Mouse (Mus musculus) 3T3-L1 (cell line): ENCODE data around the gene Tdrd1.
"Not testable (repeated sequence)": the region's sequence is repeated elsewhere in the genome, so short reads cannot be mapped to it uniquely, and the experiment has no call there.

ENCODE experiments used
- DNase-seq: peaks from one replicate; pipeline ENCODE4 v3.0.0-alpha.2; 2015; ENCODE audit warnings: low read depth, low spot score

Tdrd1 gene

DNA sequence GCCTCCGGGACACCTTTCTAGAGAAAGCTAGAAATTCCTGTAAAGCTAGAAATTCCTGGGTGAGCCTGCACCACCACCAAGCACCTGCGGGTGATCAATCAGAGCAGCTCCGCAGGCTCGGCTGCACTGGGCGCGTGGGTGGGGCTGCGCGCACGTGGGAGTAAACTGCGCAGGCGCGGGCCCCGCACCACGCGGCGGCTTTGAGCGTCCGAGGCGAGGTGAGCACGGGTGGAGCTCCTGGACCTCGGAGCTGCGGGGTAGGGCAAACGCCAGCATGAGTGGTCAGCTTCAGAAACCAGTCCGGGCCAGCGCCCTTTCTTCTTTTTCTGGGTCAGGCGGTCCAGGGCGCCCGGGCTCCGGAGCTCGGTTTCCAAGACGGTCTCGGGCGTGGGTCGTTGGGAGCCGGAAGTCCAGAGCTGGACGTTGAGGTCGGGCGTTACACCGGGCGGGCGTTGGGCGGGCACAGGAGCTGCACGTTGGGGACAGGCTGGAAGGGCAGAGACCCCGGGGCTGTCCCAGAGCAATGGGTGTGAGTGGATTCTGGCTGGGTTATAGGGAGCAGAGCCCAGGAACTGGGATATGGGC lies at the start of gene Tdrd1:
Gene Tdrd1 (plus strand): TSS at position 163 of the 585 bp plus-strand sequence.
- no peak for DNase-seq

DNA sequence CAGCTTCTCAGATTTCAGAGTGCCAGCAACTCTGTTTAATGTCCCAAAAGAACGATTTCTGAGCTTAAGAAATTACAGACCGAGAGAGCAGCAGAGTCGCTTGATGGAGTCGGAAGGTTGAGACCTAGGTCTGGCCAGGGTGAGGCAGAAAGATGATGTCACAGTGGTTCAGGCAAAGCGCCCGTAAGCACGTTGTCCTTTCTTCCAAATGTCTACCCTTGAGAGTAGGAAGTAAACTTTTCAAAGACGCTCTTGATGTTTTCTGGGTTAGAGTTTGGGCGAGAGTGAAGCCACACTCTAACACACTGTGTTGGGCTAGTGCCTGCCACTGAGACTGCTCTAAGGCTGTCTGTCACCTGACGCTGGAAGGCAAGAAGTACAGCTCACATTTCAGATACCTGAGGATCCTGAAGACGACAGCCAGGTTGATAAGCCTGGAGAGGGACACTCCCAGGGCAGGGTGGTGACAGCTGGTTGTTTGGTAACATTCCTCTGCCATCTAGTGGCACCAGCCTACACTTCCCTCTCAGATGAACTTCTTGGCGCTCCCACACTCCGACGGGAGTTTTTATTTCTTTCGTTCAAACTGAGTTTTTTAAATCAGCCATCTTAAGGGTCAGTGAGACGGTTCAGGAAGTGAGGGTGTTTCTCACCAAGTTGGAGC lies 49.2 kb upstream of the Tdrd1 start:
- peak; percentile 73 for DNase-seq

DNA sequence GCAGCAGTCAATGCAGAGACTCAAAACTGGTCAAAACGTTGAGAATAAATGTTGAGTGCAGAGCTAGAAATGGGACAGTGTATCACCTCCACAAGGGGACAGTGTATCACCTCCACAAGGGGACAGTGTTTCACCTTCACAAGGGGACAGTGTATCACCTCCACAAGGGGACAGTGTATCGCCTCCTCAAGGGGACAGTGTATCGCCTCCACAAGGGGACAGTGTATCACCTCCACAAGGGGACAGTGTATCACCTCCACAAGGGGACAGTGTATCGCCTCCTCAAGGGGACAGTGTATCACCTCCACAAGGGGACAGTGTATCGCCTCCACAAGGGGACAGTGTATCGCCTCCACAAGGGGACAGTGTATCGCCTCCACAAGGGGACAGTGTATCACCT lies 47.5 kb upstream of the Tdrd1 start:
- DNase-seq: not testable (repeated sequence)

DNA sequence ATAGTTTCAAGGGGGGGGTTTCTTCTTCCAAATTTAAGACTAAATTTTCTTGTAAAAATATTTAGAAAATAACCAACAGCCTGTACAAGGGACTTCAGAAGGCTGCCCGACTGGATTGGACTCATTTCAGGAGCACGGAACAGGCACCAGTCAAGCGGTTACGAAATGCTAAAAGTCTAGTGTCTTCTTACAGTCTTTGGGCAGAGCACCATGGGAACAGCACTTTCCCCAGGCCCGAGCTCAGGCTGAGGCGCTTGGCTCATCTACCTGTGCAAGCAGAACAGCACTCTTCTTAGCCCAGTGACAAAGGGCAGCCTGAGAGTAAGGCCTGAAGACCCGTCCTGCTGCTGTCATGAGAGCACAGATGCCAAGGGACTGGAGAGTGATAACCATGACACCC lies 38.1 kb upstream of the Tdrd1 start:
- no peak for DNase-seq

DNA sequence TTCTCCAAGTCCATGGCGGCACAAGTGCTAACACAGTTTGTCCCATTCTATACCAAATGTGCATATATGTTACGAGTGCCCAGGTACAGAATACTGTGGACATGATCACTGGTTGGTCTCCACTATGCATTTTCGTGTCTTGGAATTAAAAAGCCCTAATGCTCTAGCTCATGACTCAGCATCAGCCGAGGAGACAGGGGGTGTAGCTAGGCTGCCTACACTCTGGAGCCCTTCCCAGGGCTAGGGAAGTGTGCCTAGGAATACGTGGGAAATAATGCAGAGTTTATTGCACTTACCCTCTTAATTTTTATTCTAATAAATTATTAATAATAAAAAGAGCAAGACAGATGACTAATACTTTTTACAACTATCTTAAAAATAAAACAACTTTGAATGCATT lies 37.1 kb upstream of the Tdrd1 start:
- no peak for DNase-seq

DNA sequence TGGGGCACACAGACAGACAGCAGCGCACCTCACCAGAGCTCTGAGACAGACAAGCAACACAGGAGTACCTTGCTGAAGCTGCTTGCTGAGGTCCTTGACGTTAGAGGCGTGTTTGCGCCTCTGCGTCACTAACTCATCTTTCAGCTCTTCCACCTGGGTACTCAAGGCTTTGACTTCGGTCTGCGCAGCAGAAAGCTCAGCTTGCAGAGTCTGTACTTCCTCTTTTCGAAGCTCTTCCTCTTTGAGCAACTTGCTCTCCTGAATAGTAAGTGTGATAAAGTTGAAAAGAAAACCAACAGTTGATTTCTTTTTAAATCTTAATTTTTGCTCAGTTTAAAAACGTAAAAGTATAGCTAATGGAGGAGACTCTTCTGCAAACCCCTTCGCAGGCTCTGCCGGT lies 28.6 kb upstream of the Tdrd1 start:
- DNase-seq: no peak

DNA sequence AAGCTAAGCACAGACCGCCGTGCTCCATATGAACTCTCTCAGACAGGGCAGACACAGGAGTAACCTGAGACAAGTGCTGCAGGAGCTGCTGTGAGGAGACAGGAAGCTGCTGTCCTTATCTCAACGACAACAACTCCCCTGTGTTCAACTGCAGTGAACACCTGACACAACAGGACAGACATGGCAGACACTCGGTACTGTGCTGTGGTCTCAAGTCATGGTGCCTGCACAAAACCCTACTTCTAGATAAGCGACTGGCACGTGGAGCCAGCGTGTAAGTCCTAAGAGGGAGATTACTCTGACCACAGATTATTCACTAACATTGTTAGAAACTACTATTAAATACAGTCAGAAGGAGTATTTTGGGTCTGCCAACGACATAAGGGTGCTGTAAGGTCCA lies 25.8 kb upstream of the Tdrd1 start:
- DNase-seq: no peak

DNA sequence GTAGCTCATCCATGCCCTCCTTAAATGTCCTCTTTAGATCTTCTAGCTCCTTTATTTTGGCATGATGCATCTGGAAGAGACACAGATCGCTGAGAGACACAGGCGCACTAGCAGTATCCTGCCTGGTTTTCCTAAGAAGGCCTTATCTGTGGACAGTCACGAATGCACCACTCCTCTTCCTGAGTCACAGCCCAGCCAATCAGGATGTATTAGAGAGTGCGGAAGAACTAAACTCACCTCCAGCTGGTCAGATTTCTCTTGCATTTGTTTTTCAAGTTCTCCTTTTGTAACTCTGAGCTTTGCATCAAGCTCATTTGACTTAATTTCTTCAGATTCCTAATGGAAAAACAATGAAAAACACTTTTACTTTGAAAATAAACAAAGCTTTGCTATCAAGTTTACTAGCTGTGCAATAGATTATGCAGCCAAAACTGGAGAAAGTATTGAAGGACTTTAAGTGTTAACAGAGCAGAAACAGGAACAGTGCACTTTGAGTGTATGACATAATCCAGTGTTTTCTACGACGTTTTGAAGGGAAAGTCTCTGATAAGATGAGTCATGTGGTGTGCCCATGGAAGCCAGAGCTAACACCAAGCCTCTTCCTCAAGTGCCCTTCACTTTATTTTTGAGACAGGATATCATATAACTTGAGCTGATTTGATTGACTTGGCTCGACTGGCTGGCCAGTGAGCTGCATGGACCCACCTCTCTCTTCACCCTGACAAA lies 24.9 kb upstream of the Tdrd1 start:
- no peak for DNase-seq

DNA sequence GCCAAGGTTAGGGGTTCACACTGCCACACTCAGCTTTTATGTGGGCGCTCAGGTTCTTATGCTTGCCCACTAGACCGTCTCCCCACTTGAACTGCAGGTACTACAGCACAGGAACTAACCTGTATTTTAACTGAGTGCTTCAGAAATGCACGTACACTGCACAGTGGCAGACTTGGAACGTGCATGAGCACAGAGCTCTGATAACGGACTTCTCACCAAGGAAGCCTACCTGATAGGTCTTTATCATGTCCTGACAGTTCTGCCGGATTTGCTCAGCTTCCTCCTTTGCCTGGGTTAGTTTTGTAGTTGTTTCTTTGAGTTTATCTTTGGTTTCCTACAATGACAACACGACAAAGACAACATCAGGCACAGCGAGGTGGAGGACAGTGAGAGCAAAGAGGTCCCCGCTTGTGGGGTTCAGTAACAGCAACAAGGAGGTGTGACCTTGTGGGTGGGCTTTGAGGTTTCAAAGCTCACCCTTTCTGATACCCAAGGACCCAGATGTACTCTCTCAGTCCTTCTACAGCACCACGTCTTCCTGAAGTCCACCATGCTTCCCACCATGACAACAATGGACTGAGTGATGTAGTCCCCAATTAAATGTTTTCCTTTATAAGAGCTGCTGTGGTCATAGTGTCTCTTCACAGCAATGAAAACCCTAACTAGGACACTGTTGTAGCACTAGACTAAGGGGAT lies 24.2 kb upstream of the Tdrd1 start:
- no peak for DNase-seq

DNA sequence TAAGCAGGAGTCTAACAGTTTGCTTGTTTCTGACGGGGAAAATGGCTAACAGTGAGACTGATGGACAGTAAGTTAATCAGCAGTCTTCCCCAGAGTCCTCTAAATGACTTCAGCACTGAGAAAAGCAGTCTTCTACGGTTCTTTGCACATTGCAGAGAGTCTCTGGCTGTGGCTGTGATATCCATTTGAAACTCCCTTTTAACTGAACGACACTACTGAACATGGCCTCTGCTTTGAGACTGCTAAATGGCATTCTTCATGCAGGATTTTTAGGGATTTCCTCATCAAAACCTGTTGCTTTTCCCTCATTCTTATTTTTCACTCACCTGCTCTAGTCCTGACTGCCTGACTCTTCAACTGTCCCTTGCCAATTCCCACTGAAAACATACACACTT lies 23.7 kb upstream of the Tdrd1 start:
- no peak for DNase-seq

DNA sequence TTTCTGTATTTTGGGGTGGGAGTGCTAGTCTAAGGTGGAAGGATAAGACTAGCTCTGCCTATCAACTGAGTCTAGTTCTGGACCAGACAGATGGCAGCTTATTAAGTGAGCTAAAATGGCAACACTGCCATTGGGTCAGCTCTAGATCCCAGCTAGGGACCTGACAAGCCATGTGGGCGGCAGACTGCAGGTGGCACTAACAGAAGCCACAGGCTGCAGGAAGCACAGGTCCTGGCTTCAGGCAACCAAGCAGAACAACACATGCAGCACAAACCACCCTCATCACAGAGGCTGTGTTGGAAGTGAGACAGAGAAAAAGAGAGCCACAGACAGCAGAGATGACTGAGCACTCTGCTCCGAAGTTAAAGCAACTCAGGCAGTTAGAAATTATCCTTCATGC lies 20.6 kb upstream of the Tdrd1 start:
- DNase-seq: no peak

DNA sequence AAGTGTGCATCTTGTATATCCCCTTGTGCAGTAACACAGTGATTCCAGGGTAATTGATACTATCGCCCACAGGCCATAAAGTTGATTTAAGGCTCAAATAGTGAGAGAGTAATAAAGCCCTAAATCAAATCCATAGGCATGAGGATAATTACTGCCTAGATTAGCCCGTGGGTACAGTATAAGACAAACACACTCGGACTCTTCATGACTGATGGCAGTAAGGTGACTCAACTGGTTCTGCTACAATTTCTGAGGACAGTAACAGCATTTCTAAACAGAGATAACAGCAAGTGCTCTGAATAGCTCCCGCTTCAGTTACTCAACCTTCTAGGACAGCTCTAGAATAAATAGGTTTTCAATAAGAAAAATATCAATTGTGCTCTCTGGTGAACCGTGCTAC lies 18.9 kb upstream of the Tdrd1 start:
- no peak for DNase-seq

DNA sequence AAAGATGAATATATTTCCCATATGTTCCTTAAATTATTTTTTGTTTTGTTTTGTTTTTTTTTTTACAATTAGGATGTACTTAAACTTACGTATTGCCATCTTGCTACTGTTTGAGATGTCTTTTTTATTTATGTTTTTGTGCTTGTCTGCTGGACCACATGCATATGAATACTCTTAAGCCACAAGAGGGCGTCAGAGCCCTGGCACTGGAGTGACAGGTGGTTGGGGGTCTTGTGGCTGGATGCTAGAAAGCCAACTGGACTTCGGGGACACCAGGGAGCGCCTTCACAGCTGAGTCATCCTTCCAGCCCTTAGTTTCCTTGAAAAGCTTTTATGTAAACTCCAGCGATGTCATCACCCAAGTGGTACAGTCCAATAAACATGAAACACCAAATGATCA lies 17.2 kb upstream of the Tdrd1 start:
- DNase-seq: peak; percentile 39

DNA sequence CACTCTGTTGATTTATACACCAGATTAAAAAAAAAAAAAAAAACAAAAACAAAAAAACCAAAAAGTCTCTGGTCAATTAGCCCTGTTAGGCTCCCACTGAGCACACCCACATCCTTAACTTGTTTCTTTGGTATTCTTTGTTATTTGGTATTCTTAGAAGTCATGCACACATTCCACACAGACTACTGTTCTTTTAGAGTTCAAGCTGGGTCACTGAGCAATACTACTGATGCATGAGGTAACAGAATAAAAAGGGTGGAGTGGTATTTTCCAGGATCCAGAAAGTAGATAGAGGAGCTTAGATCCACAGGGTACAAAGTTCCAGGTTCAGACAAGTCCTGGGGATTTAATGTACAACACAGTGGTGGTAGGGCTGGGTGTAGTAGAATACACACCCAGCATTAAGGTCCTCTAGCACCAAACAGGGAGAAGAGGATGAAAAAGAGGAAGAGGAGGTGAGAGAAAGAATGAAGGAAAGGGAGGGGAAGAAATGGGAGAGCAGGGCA lies 15.3 kb upstream of the Tdrd1 start:
- peak; percentile 63 for DNase-seq

DNA sequence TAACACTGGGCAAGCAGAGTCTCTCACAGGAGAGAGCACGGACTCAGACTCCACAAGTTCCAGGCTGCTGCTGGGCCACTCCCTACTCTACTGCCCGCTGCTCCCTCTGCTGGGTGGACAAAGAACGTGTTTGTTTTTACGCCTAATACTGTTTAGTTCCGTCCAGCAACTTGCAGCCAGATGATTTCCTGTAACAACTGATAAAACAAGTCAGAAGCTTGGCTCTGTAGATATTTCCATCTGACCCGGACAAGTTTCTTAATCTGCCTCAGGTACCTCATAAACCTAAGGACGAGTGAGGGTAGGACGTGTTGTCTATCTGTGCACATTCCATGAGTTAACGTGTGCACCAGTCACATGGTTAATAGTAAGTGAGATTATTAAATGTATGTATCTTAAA lies 14.4 kb upstream of the Tdrd1 start:
- peak; percentile 82 for DNase-seq

DNA sequence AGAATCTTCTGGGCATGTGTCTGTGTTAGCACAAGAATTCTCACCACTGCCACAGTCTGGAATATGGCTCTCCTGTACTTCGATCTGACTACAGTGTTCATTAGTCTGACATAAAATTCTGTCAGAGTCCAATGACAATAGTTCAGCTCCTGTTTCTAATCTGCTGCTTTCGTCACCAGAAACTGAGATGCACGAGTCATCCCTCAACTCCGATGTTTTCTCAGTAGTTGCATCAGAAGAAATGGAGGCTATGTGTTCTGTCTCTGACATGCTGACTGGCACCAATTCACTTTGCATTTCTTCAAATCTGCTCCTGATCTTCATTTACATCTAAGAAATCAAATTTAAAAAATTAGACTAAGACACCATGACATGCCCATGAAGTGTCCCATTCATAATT lies 12.6 kb upstream of the Tdrd1 start:
- DNase-seq: peak; percentile 84

DNA sequence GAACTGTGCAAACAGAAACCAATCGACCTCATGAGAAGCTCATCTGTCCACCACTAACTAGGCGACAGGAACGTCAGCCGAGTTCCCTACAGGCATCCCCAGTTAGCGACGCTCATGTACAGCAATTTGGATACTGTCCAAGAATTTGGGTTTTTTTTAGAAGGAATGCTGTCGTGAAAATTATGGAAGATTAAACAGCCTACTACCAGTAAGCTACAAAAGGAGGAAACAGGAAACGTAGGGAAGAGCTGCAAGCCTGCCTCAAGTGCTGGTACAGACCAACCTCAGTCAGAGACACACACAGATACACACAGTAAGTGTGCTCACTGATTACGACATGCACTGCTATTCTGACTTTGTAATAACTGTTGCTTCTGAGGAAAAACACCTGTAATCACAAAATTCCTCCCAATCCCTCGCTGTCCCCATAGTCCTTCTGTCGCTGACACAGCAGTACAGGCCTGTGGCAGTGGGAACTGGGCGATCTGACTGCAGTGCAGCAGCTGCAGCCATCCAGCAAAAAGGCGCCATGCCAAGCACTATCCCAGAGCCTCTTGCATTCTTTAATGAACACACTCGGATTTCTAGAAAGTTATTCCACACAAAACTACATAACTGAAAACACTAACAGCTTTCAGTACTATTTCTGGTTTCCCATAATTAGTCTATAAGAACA lies 8.0 kb upstream of the Tdrd1 start:
- DNase-seq: no peak

DNA sequence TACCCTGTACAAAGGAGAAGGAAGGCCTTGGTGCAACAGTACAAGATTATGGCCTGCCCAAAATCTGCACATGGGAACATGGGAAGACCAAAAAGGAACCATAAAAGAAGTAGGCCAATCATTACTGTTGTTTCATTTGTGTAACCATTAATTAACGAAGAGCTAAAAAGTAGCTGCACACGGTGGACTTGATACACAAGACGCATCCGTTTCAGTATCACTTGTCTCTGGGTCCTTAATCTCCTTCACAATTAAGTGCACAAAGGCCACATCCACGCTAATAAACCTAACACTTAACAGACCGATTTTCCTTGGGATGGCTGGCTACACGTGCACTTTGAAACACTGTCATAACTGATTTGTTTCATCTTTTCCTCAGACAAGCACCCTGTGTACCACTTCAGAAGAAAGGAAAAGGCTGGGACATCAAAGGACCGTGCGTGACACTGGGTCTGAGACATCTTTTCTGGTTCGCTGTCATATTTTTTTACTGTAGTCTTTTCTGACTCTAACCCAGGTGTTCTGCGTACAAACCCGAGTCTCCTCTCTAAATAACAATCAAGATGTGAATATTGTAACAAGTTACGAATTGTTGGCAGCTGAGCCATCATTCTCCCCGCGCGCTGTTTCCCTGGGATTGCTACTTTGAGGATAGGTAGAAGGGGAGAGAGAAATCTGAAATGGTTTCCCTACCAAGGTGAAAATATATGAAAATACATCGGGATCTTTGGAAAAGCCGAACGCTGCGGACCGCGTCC lies 4.8 kb upstream of the Tdrd1 start:
- peak; percentile 40 for DNase-seq

DNA sequence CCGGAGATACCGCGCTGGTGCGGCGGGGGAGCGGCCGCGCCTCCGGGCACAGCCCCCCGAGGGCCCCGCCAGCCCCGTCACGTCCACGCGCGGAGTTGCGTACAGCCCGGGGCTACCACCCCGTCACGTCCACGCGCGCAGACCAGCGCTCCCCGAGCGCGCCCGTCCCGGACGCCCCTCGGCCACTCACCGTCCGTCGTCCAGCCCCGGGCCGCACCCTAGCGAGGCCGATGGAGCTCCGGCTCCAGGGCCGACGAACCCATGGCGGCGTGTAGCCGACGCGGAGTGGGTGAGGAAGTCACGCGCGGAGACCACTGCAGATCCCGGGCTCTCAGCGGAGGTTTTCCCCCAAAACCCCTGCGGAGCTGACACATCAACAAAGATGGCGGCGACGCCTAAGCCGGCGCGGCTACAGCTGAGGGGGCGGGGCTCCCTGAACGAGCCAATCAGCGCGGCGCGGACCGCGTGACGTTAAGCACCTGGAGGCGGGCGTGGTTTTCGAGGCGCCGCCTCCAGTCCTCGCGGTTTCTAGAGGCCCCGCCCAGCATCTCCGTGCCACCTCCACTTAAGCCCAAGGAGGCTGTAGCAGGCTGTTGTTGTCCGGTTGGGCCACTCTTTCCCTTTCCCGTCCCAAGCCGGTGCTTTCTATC lies 4.1 kb upstream of the Tdrd1 start, which contains the start of gene Ccdc186:
Gene Ccdc186 (minus strand): TSS at position 393 of the 650 bp plus-strand sequence.
- DNase-seq: peak; percentile 95

DNA sequence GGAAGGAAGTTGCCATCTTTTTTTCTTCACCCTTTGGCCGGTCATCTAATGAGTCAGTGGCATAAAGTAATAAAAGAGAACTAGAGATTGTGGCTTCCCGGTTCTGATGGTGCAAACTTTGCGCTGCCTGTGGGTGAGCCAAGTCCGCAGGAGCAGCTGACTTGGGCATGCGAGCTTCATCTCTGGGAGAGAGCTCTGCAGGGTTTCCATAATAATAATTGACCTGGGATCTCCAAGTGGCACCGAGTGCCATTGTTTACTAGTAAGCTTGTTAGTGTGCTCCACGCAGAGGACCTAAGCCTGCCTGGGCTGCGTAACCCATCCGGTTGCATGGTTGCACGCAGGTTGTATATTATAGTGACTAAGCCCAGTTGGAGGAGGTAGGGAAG lies 3.6 kb upstream of the Tdrd1 start:
- DNase-seq: no peak
